Mouse (Mus musculus) E14TG2a.4 (cell line): ENCODE data around the gene Nol9.

Source experiments
- CTCF ChIP-seq: conservative IDR thresholded peaks from 2 replicates; pipeline ENCODE4 v1.5.1; 2014; ENCODE audit warnings: low read length
- NANOG ChIP-seq: IDR thresholded peaks from 2 replicates; pipeline ENCODE4 v1.6.1; 2014; ENCODE audit warnings: borderline replicate concordance, low read length, mixed read lengths
- POU5F1 ChIP-seq: IDR thresholded peaks from 2 replicates; pipeline ENCODE4 v1.6.1; 2014; ENCODE audit warnings: low read length, borderline replicate concordance

- TF ChIP-seq CTCF (no peak), POU5F1 (no peak), NANOG (no peak)
Measured at GRCm38 (mm10) chr4:152084616-152085015, 45.5 kb downstream of the Nol9 start.
